Mouse (Mus musculus) MEL (cell line): ENCODE data around the gene Galnt18.

ENCODE experiments used
- CTCF ChIP-seq, 3 experiments: IDR thresholded peaks in 2 of 3; conservative IDR thresholded peaks in 1 of 3; 2 replicates each; pipeline ENCODE4 v1.5.1; 2011 to 2012; ENCODE audit warnings: low read length in 3 of 3, low read depth in 2 of 3, mild to moderate bottlenecking in 2 of 3, improper control_type of control experiment in 1 of 3, inconsistent platforms in 1 of 3, mixed read lengths in 1 of 3, moderate library complexity in 1 of 3; ENCODE audit not compliant: control insufficient read depth in 1 of 3, insufficient read depth in 1 of 3, poor library complexity in 1 of 3, severe bottlenecking in 1 of 3
- EP300 ChIP-seq, 2 experiments: IDR thresholded peaks; 2 replicates each; pipeline ENCODE4 v1.6.1; 2011; ENCODE audit warnings: improper control_type of control experiment in 2 of 2, low read length in 2 of 2, low read depth in 1 of 2, mild to moderate bottlenecking in 1 of 2
- KAT2A ChIP-seq: conservative IDR thresholded peaks from 2 replicates; pipeline ENCODE4 v1.6.1; 2012; ENCODE audit warnings: low read depth, low read length, improper control_type of control experiment, inconsistent platforms
- MEF2A ChIP-seq: IDR thresholded peaks from 2 replicates; pipeline ENCODE4 v1.6.1; 2014; ENCODE audit warnings: low read depth, mild to moderate bottlenecking, inconsistent platforms, low read length, improper control_type of control experiment; ENCODE audit not compliant: poor library complexity, insufficient replicate concordance, severe bottlenecking; ENCODE audit errors: extremely low read depth
- POLR2A ChIP-seq, 2 experiments: IDR thresholded peaks; 2 replicates each; pipeline ENCODE4 v1.6.1; 2011 to 2012; ENCODE audit warnings: low read length in 2 of 2, mild to moderate bottlenecking in 2 of 2, control low read depth in 1 of 2, improper control_type of control experiment in 1 of 2, low read depth in 1 of 2, moderate library complexity in 1 of 2; ENCODE audit not compliant: control insufficient read depth in 1 of 2, insufficient read depth in 1 of 2, poor library complexity in 1 of 2
- TBP ChIP-seq: IDR thresholded peaks from 2 replicates; pipeline ENCODE4 v1.8.0; 2011; ENCODE audit warnings: low read depth, low read length, improper control_type of control experiment
- TCF12 ChIP-seq: IDR thresholded peaks from 2 replicates; pipeline ENCODE4 v1.6.1; 2014; ENCODE audit warnings: low read depth, mild to moderate bottlenecking, inconsistent platforms, low read length, improper control_type of control experiment, moderate library complexity
- ZKSCAN1 ChIP-seq: IDR thresholded peaks from 2 replicates; pipeline ENCODE4 v1.6.1; 2012; ENCODE audit warnings: low read depth, mild to moderate bottlenecking, inconsistent platforms, low read length, improper control_type of control experiment, moderate library complexity
- ZNF384 ChIP-seq: IDR thresholded peaks from 2 replicates; pipeline ENCODE4 v1.6.1; 2012; ENCODE audit warnings: low read depth, mild to moderate bottlenecking, inconsistent platforms, low read length, improper control_type of control experiment

DNA sequence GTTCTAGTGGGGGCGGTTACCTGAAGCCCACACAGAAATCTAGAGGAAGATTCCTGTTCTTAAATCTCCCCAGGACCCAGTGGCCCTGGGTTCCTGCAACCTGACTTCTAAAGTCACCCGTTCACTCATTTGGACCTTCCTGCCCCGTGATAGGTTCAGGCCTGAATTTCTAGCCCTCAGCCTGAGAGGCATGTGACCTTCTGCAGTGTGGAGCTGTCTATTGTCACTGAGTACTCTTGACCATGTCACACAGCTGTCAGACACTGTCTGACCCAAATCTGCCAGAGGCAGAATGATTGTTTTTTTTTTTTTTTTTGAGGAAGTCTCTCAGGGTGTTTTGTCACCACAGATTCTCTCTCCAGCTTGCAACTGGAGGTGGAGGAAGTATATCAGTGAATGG lies 103.3 kb downstream of the Galnt18 start:
- TF ChIP-seq CTCF (IDR thresholded peaks at IDR 0.05 in 2 of 3, conservative IDR thresholded peaks at IDR 0.05 in 1 of 3; ENCODE audit: control insufficient read depth in 1 of 3, insufficient read depth in 1 of 3, low read depth in 2 of 3, low read length in 3 of 3, poor library complexity in 1 of 3, severe bottlenecking in 1 of 3) (no peak), TCF12 (no peak), ZNF384 (no peak), POLR2A (IDR thresholded peaks at IDR 0.05; ENCODE audit: control insufficient read depth in 1 of 2, insufficient read depth in 1 of 2, low read depth in 1 of 2, low read length in 2 of 2, poor library complexity in 1 of 2) (no peak), ZKSCAN1 (no peak), TBP (no peak), MEF2A (no peak), EP300 (IDR thresholded peaks at IDR 0.05; ENCODE audit: low read depth in 1 of 2, low read length in 2 of 2) (no peak), KAT2A (no peak)
